Comparison of ENCODE assay signal across 7 mouse cellular contexts in genomic region chr6:135087721-135088451, GRCm38 (mm10). TPM values are rescaled to one million over a fixed set of nuclear protein-coding genes. Genes with fewer than 3 reads are reported as not detected.
DNase-seq lines count a peak whose midpoint lies in the region; ATAC-seq and TF ChIP-seq lines count a peak whose summit lies in the region.

No protein-coding gene starts in this region.

- peak; percentile 80 for ATAC-seq in intestine, embryonic 16.5 days
- ATAC-seq in midbrain, embryonic 12.5 days (ENCODE audit: low FRiP score, low read depth) = peak; percentile 80

- TF ChIP-seq POLR2A in small intestine, adult 2 months (IDR thresholded peaks at IDR 0.05; ENCODE audit: low read depth, low read length) = no peak

- H3K9me3 ChIP-seq in intestine, embryonic 16.5 days (ENCODE audit: control insufficient read depth, low read length) = no peaks in the 10 kb centered on the region
- H3K9me3 ChIP-seq in midbrain, embryonic 12.5 days = no peaks in the 10 kb centered on the region

- no peak overlapping the region for H3K9ac ChIP-seq in intestine, embryonic 16.5 days (ENCODE audit: low read depth, low read length)
- no peak overlapping the region for H3K9ac ChIP-seq in midbrain, embryonic 12.5 days (replicated peaks)

- no peaks in the 10 kb centered on the region for H3K36me3 ChIP-seq in intestine, embryonic 16.5 days (ENCODE audit: control insufficient read depth, insufficient read depth, low read length)
- H3K36me3 ChIP-seq in midbrain, embryonic 12.5 days = no peaks in the 10 kb centered on the region
- no peaks in the 10 kb centered on the region for H3K36me3 ChIP-seq in small intestine, adult 2 months (ENCODE audit: control insufficient read depth, insufficient read depth, low read length)

- H3K4me3 ChIP-seq in intestine, embryonic 16.5 days (ENCODE audit: low read length) = no peak overlapping the region
- no peak overlapping the region for H3K4me3 ChIP-seq in midbrain, embryonic 12.5 days
- no peak overlapping the region for H3K4me3 ChIP-seq in small intestine, adult 2 months (ENCODE audit: low read depth, low read length)

- 31% methylated on average over 19 of the region's 19 CpGs for WGBS in intestine, embryonic 16.5 days
- 33% methylated on average over 19 of the region's 19 CpGs for WGBS in midbrain, embryonic 12.5 days
- WGBS in small intestine, adult 2 months = 34% methylated on average over 19 of the region's 19 CpGs

- no peaks in the 10 kb centered on the region for H3K4me1 ChIP-seq in intestine, embryonic 16.5 days (ENCODE audit: control insufficient read depth, insufficient read depth, low read length)
- H3K4me1 ChIP-seq in midbrain, embryonic 12.5 days = peaks cover 5% of the 10 kb centered on the region
- no peaks in the 10 kb centered on the region; the same call in 1 of the 2 replicates for H3K4me1 ChIP-seq in small intestine, adult 2 months (ENCODE audit: control insufficient read depth, insufficient read depth, insufficient read length, low read length)

- H3K27ac ChIP-seq in intestine, embryonic 16.5 days (ENCODE audit: low read length) = no peak overlapping the region
- no peak overlapping the region for H3K27ac ChIP-seq in midbrain, embryonic 12.5 days (replicated peaks)
- H3K27ac ChIP-seq in small intestine, adult 2 months (ENCODE audit: insufficient read depth, low read depth, low read length) = no peak overlapping the region

- H3K27me3 ChIP-seq in intestine, embryonic 16.5 days (replicated peaks; ENCODE audit: control insufficient read depth, insufficient read depth, low read length) = no peaks in the 10 kb centered on the region
- peaks cover 17% of the 10 kb centered on the region for H3K27me3 ChIP-seq in midbrain, embryonic 12.5 days
- no peaks in the 10 kb centered on the region for H3K27me3 ChIP-seq in small intestine, adult 2 months (ENCODE audit: control insufficient read depth, insufficient read depth, low read length)

- intact Hi-C loops in left cerebral cortex, postnatal 4 days (cut with DNase I) = loop anchor here (2.0 to 5.0 kb wide), 2 partner anchors 57 to 289 kb away; no protein-coding TSS in a partner anchor

- TF ChIP-seq CTCF in small intestine, adult 2 months (IDR thresholded peaks at IDR 0.05; ENCODE audit: extremely low read depth, insufficient read length, insufficient replicate concordance, low read depth, low read length) = peak; percentile 87; the same call in 1 of the 2 replicates

- DNase-seq in adrenal gland, adult 2 months = peak; percentile 62
- DNase-seq in embryo, embryonic 11.5 days (ENCODE audit: low read depth, low spot score) = peak; percentile 77
- peak; percentile 55 to 78 for DNase-seq in gastrocnemius, postnatal 4 days (ENCODE audit: low spot score in 2 of 2)
- peak; percentile 83 for DNase-seq in left cerebral cortex, postnatal 4 days

- H3K4me2 ChIP-seq in intestine, embryonic 16.5 days (ENCODE audit: low read depth, low read length) = peak overlapping the region; percentile 34
- peak overlapping the region; percentile 26 for H3K4me2 ChIP-seq in midbrain, embryonic 12.5 days (replicated peaks)

RNA-seq across cellular contexts. Expression of gene Gprc5a, which starts 22.4 kb away (rescaled TPM):
- total RNA-seq in adrenal gland, adult 2 months (2021) = 1 to 10 TPM in 1 of 2 experiments, under 1 TPM in 1; 0.55 to 1.0 TPM
- 0.18 and 0.27 TPM in 2 replicates for polyA plus RNA-seq in adrenal gland, adult 2 months (2012; rRNA removed)
- 1 to 10 TPM; 1.3 to 1.5 TPM for total RNA-seq in gastrocnemius, postnatal 4 days (2021)
- polyA plus RNA-seq in intestine, embryonic 16.5 days (2015; fragmentation: Nextera tagmentation; extraction: Ambion mirVana) = 8.3 and 10.8 TPM in 2 replicates
- under 1 TPM; 0.28 to 0.36 TPM for total RNA-seq in left cerebral cortex, postnatal 4 days (2021)
- 1.8 and 1.9 TPM in 2 replicates for polyA plus RNA-seq in midbrain, embryonic 12.5 days (2016; fragmentation: Nextera tagmentation; extraction: Ambion mirVana)
- polyA plus RNA-seq in small intestine, adult 2 months (2012; rRNA removed) = 17.4 and 73.7 TPM in 2 replicates

RNA-seq across cellular contexts. Expression of gene Gprc5d, which starts 30.2 kb away (rescaled TPM):
- not detected for total RNA-seq in adrenal gland, adult 2 months (2021)
- not detected in 2 replicates for polyA plus RNA-seq in adrenal gland, adult 2 months (2012; rRNA removed)
- total RNA-seq in gastrocnemius, postnatal 4 days (2021) = not detected
- 0.10 TPM in 2 replicates for polyA plus RNA-seq in intestine, embryonic 16.5 days (2015; fragmentation: Nextera tagmentation; extraction: Ambion mirVana)
- total RNA-seq in left cerebral cortex, postnatal 4 days (2021) = not detected
- 0.18 TPM in 1 of 2 replicates, not detected in the other for polyA plus RNA-seq in midbrain, embryonic 12.5 days (2016; fragmentation: Nextera tagmentation; extraction: Ambion mirVana)
- polyA plus RNA-seq in small intestine, adult 2 months (2012; rRNA removed) = not detected in 2 replicates
